Mouse (Mus musculus) embryonic facial prominence, embryonic 12.5 days (tissue): ENCODE data around the gene Ifit1bl2. TPM values are rescaled to one million over a fixed set of nuclear protein-coding genes. Genes with fewer than 3 reads are reported as not detected.
"Not testable (repeated sequence)": the region's sequence is repeated elsewhere in the genome, so short reads cannot be mapped to it uniquely, and the experiment has no call there.

Experiments
- ATAC-seq: fragments of 200-750 bp; cut with Nextera tagmentation; 2 replicates; pipeline ENCODE4 v1.8.0; 2017; ENCODE audit not compliant: insufficient number of reproducible peaks, insufficient read depth, low FRiP score, low TSS enrichment
- H3K27ac ChIP-seq: fragments of 300-500 bp; sonication (generic); 2 replicates; pipeline ENCODE4 v1.5.1; 2016; ENCODE audit warnings: mild to moderate bottlenecking
- H3K27me3 ChIP-seq: fragments of 300-500 bp; sonication (generic); 2 replicates; pipeline ENCODE4 v1.6.1; 2016; ENCODE audit warnings: mild to moderate bottlenecking, moderate library complexity
- H3K36me3 ChIP-seq: fragments of 300-500 bp; sonication (generic); 2 replicates; pipeline ENCODE4 v1.6.1; 2016; ENCODE audit warnings: mild to moderate bottlenecking
- H3K4me1 ChIP-seq: fragments of 300-500 bp; sonication (generic); 2 replicates; pipeline ENCODE4 v1.6.1; 2016
- H3K4me2 ChIP-seq: fragments of 300-500 bp; sonication (generic); replicated peaks from 2 replicates; pipeline ENCODE4 v1.6.1; 2016; ENCODE audit warnings: mild to moderate bottlenecking, moderate library complexity
- H3K4me3 ChIP-seq: fragments of 300-500 bp; sonication (generic); 2 replicates; pipeline ENCODE4 v1.5.1; 2016; ENCODE audit warnings: mild to moderate bottlenecking
- H3K9ac ChIP-seq: fragments of 300-500 bp; sonication (generic); 2 replicates; pipeline ENCODE4 v1.6.1; 2016; ENCODE audit warnings: mild to moderate bottlenecking, moderate library complexity
- H3K9me3 ChIP-seq: fragments of 300-500 bp; sonication (generic); 2 replicates; pipeline ENCODE4 v1.6.1; 2016; ENCODE audit warnings: mild to moderate bottlenecking, moderate library complexity
- WGBS: fragments of 180-500 bp; shearing (Covaris S2); methylation state at CpG from one replicate; pipeline ENCODE4 v1.1.7; 2016; 5-methylcytosine and 5-hydroxymethylcytosine counted together
- polyA plus RNA-seq: library from polyadenylated mRNA; unstranded; fragments of >200 nt; fragmentation: Nextera tagmentation; extraction: Ambion mirVana; gene quantifications from 2 replicates; pipeline ENCODE4 v1.2.1, GENCODE M21; 2016

The Ifit1bl2 gene
- polyA plus RNA-seq, 1 experiment from 2014 or later = 0.40 TPM

DNA sequence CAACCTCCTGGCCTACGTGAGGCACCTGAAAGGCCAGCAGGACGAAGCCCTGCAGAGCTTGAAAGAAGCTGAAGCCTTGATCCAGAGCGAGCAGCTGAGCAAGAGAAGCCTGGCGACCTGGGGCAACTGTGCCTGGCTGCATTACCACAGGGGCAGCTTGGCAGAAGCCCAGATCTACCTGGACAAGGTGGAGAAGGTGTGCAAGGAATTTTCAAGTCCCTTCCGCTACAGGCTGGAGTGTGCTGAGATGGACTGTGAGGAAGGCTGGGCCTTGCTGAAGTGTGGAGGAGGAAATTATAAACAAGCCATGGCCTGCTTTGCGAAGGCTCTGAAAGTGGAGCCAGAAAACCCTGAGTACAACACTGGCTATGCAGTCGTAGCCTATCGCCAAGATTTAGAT lies 7.1 kb upstream of the Ifit1bl2 start:
- not testable (repeated sequence) for H3K4me1 ChIP-seq, H3K27me3 ChIP-seq, H3K27ac ChIP-seq, H3K9ac ChIP-seq, H3K9me3 ChIP-seq, H3K4me2 ChIP-seq, H3K4me3 ChIP-seq, H3K36me3 ChIP-seq, ATAC-seq
- WGBS = 85% methylated on average over 8 of the region's 8 CpGs

GRCm38 (mm10) chr19:34642616-34643015 lies 2.1 kb upstream of the Ifit1bl2 start:
- H3K4me2 ChIP-seq = no peak overlapping the region
- ATAC-seq = no peak
- H3K4me3 ChIP-seq = no peak overlapping the region
- H3K36me3 ChIP-seq = no peaks in the 10 kb centered on the region
- WGBS = 58% methylated on average over 5 of the region's 5 CpGs
- no peaks in the 10 kb centered on the region for H3K9me3 ChIP-seq
- H3K9ac ChIP-seq = no peak overlapping the region
- 0 out of 2 replicates have a peak, but pooled peaks cover 4% of the 10 kb centered on the region for H3K27me3 ChIP-seq
- no peak overlapping the region for H3K27ac ChIP-seq
- H3K4me1 ChIP-seq = peaks cover 6% of the 10 kb centered on the region; the same call in 1 of the 2 replicates

DNA sequence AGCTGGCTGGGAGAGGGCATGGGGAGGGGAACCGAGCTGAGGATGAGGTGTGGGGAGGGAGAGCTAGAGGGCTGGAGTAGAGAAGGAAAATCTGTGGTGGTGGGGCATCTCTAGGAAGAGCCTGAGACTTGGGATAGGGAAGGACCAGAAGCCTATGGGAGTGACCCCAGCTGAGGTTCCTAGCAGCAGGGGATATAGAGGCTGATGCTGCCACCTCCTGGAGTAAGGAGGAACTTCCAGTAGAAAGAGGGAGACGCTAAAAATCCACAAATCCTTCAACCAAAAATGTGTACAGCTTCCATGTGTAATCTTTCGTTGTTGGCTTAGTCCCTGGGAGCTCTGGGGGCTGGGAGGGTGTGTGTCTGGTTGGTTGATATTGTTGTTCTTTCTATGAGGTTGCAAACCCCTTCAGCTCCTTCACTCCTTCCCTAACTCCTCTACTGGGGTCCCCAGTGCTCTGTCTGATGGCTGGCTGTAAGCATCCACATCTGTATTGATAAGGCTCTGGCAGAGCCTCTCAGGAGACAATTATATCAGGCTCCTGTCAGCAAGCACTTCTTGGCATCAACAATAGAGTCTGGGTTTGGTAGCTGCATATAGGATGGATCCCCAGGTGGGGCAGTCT lies 3.5 kb downstream of the Ifit1bl2 start:
- Histone ChIP-seq H3K4me3 (no peak overlapping the region), H3K36me3 (no peaks in the 10 kb centered on the region), H3K4me2 (no peak overlapping the region), H3K27me3 (0 out of 2 replicates have a peak, but pooled peaks cover 6% of the 10 kb centered on the region), H3K9me3 (no peaks in the 10 kb centered on the region), H3K4me1 (peaks cover 6% of the 10 kb centered on the region; the same call in 1 of the 2 replicates), H3K9ac (no peak overlapping the region), H3K27ac (no peak overlapping the region)
- 16% methylated on average over 3 of the region's 3 CpGs for WGBS
- peak; percentile 64; the same call in 1 of the 2 replicates for ATAC-seq

- H3K4me3 ChIP-seq = no peak overlapping the region
- H3K27me3 ChIP-seq = 0 out of 2 replicates have a peak, but pooled peaks cover 4% of the 10 kb centered on the region
- no peaks in the 10 kb centered on the region for H3K36me3 ChIP-seq
- H3K4me1 ChIP-seq = no peaks in the 10 kb centered on the region
- ATAC-seq = no peak
- no peak overlapping the region for H3K9ac ChIP-seq
- 75% methylated on average over 2 of the region's 2 CpGs for WGBS
- no peak overlapping the region for H3K27ac ChIP-seq
- H3K4me2 ChIP-seq = no peak overlapping the region
- H3K9me3 ChIP-seq = no peaks in the 10 kb centered on the region
Measured at GRCm38 (mm10) chr19:34633484-34633883, 7.1 kb downstream of the Ifit1bl2 start.

- H3K4me1 ChIP-seq = no peaks in the 10 kb centered on the region
- H3K27me3 ChIP-seq = no peaks in the 10 kb centered on the region
- no peak overlapping the region for H3K4me2 ChIP-seq
- no peak overlapping the region for H3K4me3 ChIP-seq
- H3K9ac ChIP-seq = no peak overlapping the region
- no peaks in the 10 kb centered on the region for H3K9me3 ChIP-seq
- no peak overlapping the region for H3K27ac ChIP-seq
- H3K36me3 ChIP-seq = no peaks in the 10 kb centered on the region
- no peak for ATAC-seq
Measured at GRCm38 (mm10) chr19:34631487-34631886, 9.1 kb downstream of the Ifit1bl2 start.

DNA sequence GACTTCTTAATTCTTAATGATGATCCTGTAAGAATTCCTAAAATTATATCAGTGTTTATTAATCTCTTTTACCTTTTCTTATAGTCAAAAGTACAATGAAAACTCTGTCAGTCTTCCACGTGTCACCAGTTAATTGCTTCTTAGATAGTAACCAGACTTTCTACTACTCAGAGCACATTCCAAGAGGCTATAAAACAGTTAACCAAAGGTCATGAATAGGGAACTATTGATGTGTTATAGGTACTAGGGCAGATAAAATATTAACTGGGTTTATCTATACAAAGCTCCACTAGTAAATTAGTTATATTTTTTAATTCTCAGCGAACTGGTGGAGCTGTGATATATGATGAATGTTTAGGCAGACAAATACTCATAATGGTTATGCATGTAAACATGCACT lies 13.0 kb downstream of the Ifit1bl2 start:
- no peak for ATAC-seq
- Histone ChIP-seq H3K4me3 (no peak overlapping the region), H3K4me1 (no peaks in the 10 kb centered on the region), H3K36me3 (no peaks in the 10 kb centered on the region), H3K27me3 (no peaks in the 10 kb centered on the region), H3K9ac (no peak overlapping the region), H3K27ac (no peak overlapping the region), H3K9me3 (no peaks in the 10 kb centered on the region), H3K4me2 (no peak overlapping the region)
- WGBS = 70% methylated on average over 2 of the region's 2 CpGs

DNA sequence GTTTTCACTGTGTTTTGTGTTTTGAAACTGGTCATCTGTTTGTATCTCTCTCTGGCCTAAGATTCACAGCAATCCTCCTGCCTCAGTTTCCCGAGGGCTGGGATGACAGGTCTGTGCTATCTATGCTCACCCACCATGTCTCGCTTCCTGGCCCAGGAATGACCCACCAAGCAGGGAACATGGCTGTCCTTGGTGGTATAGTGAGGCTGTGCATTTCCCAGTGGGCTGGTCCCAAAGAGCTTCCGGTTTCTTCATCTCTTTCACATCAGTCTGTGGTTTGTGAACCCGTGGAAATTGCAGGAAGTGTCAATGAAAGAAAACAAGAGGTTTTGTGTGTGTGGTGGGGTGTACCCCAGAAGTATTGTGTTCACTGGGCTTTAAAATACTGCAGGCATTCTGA lies 15.9 kb downstream of the Ifit1bl2 start:
- 80% methylated on average over 4 of the region's 4 CpGs for WGBS
- H3K27me3 ChIP-seq = no peaks in the 10 kb centered on the region
- no peak overlapping the region for H3K4me2 ChIP-seq
- H3K4me3 ChIP-seq = no peak overlapping the region
- no peak for ATAC-seq
- no peaks in the 10 kb centered on the region for H3K4me1 ChIP-seq
- H3K9me3 ChIP-seq = no peaks in the 10 kb centered on the region
- H3K27ac ChIP-seq = no peak overlapping the region
- H3K36me3 ChIP-seq = no peaks in the 10 kb centered on the region
- H3K9ac ChIP-seq = no peak overlapping the region

DNA sequence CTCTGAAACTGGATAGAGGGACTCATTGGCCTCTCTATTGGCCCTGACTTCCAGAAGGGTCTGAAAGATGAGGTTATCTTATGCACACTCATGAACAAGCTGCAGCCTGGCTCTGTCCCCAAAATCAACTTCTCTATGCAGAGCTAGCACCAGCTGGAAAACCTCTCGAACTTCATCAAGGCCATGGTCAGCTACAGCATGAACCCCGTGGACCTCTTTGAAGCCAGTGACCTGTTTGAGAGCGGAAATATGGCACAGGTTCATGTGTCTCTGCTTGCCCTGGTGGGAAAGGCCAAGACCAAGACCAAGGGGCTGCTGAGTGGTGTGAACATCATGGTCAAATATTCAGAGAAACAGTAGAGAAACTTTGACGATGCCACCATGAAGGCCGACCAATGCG lies 16.8 kb downstream of the Ifit1bl2 start:
- WGBS = 93% methylated on average over 6 of the region's 6 CpGs
- Histone ChIP-seq H3K9me3 (no peaks in the 10 kb centered on the region), H3K9ac (no peak overlapping the region), H3K4me1 (no peaks in the 10 kb centered on the region), H3K36me3 (no peaks in the 10 kb centered on the region), H3K4me3 (no peak overlapping the region), H3K27ac (no peak overlapping the region), H3K4me2 (no peak overlapping the region), H3K27me3 (no peaks in the 10 kb centered on the region)
- ATAC-seq = no peak

- Histone ChIP-seq H3K9me3 (no peaks in the 10 kb centered on the region), H3K27me3 (no peaks in the 10 kb centered on the region), H3K4me1 (no peaks in the 10 kb centered on the region), H3K4me3 (no peak overlapping the region), H3K27ac (no peak overlapping the region), H3K4me2 (no peak overlapping the region), H3K9ac (no peak overlapping the region), H3K36me3 (no peaks in the 10 kb centered on the region)
- ATAC-seq = no peak
- 91% methylated on average over 5 of the region's 5 CpGs for WGBS
Measured at GRCm38 (mm10) chr19:34620871-34621270, 19.7 kb downstream of the Ifit1bl2 start.

GRCm38 (mm10) chr19:34612243-34613001 lies 28.1 kb downstream of the Ifit1bl2 start:
- H3K27me3 ChIP-seq, ATAC-seq: not testable (repeated sequence)
- 76% methylated on average over 5 of the region's 11 CpGs for WGBS

DNA sequence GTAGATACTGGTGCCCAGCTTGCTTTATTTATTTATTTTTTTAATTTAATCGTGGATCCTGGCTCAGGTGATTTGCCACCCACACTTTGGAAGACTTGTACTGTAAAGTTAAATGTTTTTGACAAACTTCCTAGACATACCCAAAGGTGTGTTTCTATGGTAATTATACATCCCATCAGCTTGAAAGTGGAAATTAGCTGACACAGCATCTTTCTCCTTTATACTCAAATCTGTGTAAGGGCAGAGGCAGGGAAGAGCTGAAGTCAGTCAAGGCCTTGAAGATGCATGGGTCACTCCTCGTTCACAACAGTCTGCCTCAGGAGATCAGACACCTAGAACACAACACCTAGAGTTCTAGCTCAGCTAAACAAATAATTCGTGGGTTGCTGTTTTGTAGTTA lies 30.4 kb downstream of the Ifit1bl2 start:
- H3K4me1 ChIP-seq, H3K4me2 ChIP-seq, H3K27ac ChIP-seq, H3K4me3 ChIP-seq, H3K27me3 ChIP-seq, H3K36me3 ChIP-seq, ATAC-seq, H3K9me3 ChIP-seq, H3K9ac ChIP-seq: not testable (repeated sequence)
- 73% methylated on average over 3 of the region's 3 CpGs for WGBS

More at GRCm38 (mm10) chr19:34612243-34613001, 28.1 kb downstream of the Ifit1bl2 start:
- H3K4me1 ChIP-seq, H3K4me3 ChIP-seq, H3K9me3 ChIP-seq, H3K36me3 ChIP-seq, H3K4me2 ChIP-seq, H3K9ac ChIP-seq, H3K27ac ChIP-seq: not testable (repeated sequence)
